Mouse (Mus musculus) ES-Bruce4 (cell line): ENCODE measurements around the gene Napepld.
A peak's percentile ranks its signal among the peaks of the same experiment; 100 is the strongest.

ENCODE experiments used
- CTCF ChIP-seq: IDR thresholded peaks from one replicate; pipeline ENCODE4 v1.8.1; 2011; ENCODE audit warnings: low read depth, low read length
- POLR2A ChIP-seq: IDR thresholded peaks from one replicate; pipeline ENCODE4 v1.8.1; 2011; ENCODE audit warnings: low read length; ENCODE audit not compliant: insufficient read depth

GRCm38 (mm10) chr5:21658623-21659395 lies 42.4 kb downstream of the Napepld start:
- peak; percentile 79 for TF ChIP-seq CTCF
- no peak for TF ChIP-seq POLR2A
